Mouse (Mus musculus) liver, adult 2 months (tissue): ENCODE results near the gene Tspan17.

Source experiments
- CTCF ChIP-seq: fragments of 200-500 bp; IDR thresholded peaks from 2 replicates; pipeline ENCODE4 v1.5.1; 2011; ENCODE audit warnings: low read depth, low read length, control low read depth
- POLR2A ChIP-seq: fragments of 200-500 bp; IDR thresholded peaks from 2 replicates; pipeline ENCODE4 v1.6.1; 2011; ENCODE audit warnings: low read length, control low read depth; ENCODE audit not compliant: insufficient read depth; ENCODE audit errors: extremely low read depth

DNA sequence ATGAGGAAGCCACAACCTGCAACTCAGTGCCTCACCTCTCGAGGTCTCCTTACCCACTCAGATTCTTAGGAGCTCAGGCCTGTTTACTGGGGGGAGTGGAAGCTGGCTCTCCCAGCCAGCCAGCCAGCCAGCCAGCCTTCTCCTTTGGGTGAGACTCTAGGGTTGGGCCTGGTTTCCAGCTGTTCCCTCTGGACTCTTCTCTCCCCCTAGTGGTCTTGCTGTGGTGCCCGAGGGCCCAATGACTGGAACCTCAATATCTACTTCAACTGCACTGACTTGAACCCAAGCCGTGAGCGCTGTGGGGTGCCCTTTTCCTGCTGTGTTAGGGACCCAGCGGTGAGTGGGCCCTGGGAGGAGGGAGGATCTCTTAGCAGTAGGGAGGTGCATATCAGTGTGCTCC, 5.7 kb downstream of the Tspan17 start:
- TF ChIP-seq CTCF (no peak), POLR2A (no peak)
